Mouse (Mus musculus) v-Abl transformed pro-B cells (cell line): ENCODE data around the gene Wnt5b.

Experiments
- in situ Hi-C, 2 experiments: fragments of 400-800 bp; cut with MboI; formaldehyde crosslinking; loops; one replicate each; pipeline ENCODE4 v1.15.1; 2025; ENCODE audit not compliant: unreplicated experiment in 2 of 2

Gene Wnt5b

DNA sequence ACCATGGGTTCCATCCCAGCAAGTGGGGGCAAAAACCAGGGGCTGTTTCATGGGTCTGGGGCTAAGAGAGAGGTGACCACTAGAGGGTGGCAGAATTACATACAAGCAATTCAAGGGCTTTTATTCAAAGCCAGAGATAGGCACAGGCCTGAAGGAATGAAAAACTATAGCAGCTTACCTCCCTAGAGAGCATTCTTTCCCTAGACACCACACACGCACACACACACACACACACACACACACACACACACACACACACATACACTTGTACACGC, 76.4 kb downstream of the Wnt5b start:
- in situ Hi-C loops = loop anchor here in 1 of 2 experiments (10.0 kb wide), 1 partner anchor 847 kb away; no protein-coding TSS in a partner anchor

DNA sequence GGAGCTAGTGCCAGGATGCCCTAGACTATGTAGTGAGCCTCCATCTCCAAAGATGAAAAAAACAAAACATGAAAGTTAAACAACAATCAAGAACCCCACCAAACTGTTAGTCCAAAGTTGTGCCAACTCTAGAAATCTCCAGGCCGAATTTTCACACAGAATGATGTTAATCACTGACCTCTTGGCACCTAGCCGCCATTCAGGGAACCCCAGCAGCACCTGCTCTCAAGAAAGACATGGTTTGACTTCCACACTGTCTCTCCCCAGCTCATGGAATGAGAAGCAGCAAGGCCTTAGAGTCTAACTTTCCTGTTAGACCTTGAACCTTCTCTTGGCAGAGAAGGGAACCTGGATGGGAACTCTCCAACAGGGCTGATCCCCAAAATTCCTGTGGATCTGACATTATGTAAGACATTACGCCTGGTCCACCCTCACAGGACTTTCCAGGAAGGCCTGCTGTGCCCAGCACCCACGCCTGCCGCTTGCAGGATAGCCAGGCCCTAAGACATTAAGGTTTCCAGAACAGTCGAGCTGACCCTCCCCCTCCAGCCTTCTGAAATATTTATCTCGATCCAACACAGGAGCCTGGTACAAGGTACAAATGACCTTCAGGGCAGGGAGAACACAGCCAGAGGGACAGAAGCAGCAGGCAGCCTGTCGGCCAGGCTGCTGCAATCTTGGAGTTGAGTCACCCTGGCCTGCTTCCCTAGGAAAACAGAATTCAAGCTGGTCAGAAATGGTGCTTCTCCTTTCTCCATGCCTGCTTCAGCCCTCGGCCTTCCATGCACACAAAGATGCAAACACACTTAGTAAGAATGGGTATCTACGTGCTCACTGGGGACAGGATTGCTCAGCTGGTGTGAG, 77.0 kb downstream of the Wnt5b start:
- in situ Hi-C loops = loop anchor here in 1 of 2 experiments (10.0 kb wide), 1 partner anchor 848 kb away; no protein-coding TSS in a partner anchor

DNA sequence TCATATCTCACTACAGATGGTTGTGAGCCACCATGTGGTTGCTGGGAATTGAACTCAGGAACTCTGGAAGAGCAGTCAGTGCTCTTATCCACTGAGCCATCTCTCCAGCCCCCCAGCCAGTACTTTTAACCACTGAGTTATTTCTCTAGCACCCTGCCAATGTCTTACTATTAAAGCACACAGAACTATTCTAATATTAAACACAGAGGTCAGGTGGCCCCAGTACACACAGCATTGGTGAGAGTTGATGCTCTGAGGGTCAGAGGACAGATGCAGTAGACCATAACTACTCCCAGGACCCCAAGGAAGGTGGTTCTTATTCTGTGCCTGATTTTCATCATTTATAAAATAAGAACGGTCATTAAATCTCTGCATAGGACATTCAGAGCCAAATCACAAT, 78.0 kb downstream of the Wnt5b start:
- in situ Hi-C loops = loop anchor here in 1 of 2 experiments (10.0 kb wide), 1 partner anchor 849 kb away; no protein-coding TSS in a partner anchor

DNA sequence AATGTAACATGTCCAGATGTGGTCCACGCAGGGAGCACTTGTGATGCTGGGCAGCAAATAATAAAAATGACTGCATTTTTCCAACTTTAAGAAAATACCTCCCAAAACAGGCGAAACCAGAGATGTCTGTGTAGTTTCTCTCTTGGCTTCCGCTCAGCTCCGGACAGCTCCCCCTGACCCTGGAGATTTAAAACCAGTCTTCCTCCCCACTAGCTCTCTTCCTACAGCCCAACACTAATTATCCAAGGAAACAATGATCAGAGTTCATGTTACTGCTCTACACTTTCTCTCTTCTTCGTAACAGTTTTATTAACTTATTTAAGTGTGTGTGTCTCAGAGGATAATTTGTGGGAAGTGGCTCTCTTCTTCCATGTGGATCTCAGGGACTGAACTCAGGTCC, 83.8 kb downstream of the Wnt5b start:
- in situ Hi-C loops = loop anchor here in 1 of 2 experiments (10.0 kb wide), 1 partner anchor 854 kb away; no protein-coding TSS in a partner anchor

DNA sequence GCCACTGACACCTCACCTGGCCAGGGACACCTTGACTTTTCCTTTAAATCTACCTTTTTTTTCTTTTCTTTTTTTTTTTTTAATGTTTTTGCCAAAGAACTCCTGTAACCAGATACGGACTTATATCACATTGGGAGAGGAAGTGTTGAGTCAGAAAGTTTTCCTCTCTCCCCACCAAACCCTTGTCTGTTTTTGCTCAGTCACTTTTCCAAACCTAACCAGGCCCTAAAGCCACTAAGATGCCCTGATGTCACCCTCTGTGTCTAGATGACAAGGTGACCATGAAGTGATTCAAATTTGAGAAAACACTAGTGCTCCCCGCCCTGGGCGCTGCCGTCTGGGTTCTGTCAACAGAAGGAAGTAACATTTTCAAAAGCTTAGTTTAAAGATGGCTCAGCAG, 85.1 kb downstream of the Wnt5b start:
- in situ Hi-C loops = loop anchor here in 1 of 2 experiments (10.0 kb wide), 1 partner anchor 866 kb away; no protein-coding TSS in a partner anchor

DNA sequence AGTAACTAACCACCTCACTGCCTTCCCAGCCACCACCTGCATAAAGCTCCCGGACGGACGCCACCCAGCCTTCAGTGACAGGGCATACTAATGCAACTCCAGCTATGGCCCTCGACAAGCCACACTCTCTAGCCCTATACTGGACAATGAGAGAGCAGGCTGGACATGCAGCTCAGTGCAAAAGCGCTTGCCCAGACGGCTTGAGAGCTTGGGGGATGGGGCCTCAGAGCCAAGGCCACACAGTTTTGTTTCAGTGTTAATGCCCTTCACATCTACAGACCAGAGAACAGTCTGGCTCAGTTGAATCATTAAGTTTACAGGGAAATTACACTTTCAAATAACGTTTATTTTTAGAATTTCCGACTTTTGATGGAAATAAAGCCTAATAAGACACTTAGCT, 86.0 kb downstream of the Wnt5b start:
- in situ Hi-C loops = loop anchor here in 1 of 2 experiments (10.0 kb wide), 1 partner anchor 867 kb away; no protein-coding TSS in a partner anchor

DNA sequence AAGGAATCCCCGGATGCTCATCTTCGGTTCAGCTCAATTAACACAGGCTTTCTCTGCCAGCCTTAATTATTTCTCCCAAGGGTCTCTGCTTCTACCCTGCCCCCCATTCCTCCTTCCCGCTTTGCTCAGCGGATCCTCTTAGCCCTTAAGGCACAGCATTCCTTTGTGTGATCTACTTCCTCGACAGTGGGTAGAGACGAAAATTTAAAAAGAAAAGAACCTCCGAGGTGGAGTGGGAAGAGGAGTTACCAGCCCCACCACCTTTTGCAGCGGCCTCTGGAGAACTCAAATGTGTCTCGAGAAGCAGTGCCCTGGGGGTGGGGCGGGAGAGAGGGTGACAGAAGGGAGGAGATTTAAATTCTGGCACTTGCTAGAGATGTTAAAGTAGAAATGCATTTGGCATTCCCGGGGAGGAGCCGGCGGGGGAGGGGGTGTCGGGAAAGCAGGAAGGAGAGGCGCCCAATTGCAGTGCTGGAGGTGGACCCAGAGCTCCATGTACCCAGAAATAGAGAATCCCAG, 92.1 kb downstream of the Wnt5b start:
- in situ Hi-C loops = loop anchor here in 1 of 2 experiments (10.0 kb wide), 1 partner anchor 873 kb away; no protein-coding TSS in a partner anchor

DNA sequence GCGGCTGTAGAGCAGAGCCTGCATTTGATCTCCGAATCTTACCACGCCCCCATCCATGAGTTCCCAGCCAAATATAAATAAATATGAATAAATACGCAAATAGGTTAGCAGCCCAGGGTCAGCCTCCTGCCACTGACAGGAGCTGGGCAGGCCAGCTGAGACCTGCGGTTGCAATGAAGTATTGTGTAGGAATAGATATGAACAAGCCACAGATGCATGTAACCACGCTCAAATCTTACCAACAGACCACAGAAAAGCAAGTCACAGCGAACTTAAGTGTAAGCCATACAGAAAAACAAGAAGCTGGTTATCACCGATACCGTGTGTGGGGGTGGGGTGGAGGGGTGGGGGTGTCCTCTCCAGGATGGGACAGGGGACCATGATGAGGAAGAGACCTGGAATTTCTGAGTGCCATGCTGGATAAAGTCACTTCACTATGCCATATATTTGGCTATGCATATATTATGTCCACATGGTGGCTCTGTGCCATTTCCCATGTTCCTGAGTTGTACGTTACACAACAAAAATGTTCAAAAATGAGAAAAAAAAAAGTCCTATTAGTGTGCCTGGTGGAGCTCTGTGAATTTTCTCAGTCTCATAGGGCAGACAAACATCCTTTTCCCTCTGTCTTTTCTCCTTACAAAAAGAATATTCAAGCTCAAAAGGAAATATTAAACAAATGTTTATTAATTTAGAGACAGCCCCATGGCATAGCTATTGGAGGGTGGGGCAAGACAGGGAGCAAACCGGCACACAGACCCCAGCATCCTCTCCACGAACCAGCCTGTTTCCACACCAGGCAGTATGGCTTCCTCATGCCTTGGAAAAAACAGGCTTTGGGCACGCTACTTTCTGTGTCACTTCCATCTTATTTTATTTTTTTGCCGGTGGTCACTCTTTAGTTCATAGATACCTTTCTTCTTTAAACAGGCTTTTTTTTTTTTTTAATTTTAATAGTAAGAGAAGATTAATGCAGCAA, 92.9 kb downstream of the Wnt5b start:
- in situ Hi-C loops = loop anchor here in 1 of 2 experiments (10.0 kb wide), 1 partner anchor 874 kb away; no protein-coding TSS in a partner anchor

DNA sequence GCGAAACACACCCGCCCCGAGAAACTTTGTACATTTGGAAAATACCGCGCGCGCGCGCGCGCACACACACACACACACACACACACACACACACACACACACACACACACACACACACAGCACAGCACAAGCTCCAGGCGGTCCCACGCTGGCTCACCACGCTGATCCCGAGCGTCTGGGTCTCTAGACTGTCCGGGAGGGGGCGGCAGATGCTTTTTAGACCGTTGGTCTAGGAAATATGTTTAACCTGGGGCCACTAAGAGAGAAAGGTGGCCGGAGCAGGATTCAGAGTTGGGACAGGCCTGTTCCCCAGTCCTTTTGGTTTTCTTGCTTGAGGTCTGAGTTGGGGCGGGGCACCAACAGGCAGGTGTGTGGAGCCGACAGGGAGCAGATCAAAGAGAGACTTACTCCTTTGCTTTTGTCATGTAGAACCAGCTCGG, 95.1 kb downstream of the Wnt5b start:
- in situ Hi-C loops = loop anchor here (10.0 to 25.0 kb wide), 5 partner anchors 512 to 1262 kb away; partner anchors contain the start of genes Bms1 (in 2 of the 2), Ankrd26 (in 1 of the 2) and Ret (in 1 of the 2)

DNA sequence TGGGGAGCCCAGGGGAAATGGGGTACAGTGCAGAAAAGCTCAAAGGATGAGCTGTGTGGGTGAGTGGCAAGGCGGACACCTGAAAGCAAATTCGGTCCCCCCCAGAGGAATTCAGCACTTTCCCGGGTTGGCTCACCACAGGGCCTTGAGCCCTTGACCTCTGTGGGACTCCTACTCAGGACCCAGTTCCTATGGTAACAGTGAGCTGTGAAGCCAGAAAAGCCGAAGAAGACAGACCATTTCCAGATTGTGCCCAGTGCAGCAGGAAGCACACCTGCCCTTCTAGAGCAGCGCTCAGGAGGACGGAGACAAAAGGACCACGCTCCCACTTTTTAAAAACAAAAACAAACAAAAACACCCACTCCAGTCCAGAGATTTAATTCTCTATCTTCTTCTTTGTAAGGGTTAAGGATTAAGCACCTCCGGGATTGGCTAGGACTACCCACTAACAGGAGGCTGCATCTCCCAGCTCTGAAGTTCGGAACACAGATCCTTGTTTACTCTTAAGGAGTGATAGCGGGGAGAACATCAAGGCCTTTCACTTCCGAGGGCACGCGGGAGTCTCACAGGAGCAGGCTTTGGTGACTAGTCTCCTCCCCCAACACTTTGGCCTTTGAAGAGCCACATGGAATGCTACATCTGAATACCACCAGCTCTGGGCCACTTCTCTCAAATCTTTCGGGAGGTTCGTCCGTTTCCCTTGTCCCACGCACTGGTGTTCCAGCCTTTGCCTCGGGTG, 95.7 kb downstream of the Wnt5b start:
- in situ Hi-C loops = loop anchor here (10.0 to 25.0 kb wide), 5 partner anchors 511 to 1261 kb away; partner anchors contain the start of genes Bms1 (in 2 of the 2), Ankrd26 (in 1 of the 2) and Ret (in 1 of the 2)

DNA sequence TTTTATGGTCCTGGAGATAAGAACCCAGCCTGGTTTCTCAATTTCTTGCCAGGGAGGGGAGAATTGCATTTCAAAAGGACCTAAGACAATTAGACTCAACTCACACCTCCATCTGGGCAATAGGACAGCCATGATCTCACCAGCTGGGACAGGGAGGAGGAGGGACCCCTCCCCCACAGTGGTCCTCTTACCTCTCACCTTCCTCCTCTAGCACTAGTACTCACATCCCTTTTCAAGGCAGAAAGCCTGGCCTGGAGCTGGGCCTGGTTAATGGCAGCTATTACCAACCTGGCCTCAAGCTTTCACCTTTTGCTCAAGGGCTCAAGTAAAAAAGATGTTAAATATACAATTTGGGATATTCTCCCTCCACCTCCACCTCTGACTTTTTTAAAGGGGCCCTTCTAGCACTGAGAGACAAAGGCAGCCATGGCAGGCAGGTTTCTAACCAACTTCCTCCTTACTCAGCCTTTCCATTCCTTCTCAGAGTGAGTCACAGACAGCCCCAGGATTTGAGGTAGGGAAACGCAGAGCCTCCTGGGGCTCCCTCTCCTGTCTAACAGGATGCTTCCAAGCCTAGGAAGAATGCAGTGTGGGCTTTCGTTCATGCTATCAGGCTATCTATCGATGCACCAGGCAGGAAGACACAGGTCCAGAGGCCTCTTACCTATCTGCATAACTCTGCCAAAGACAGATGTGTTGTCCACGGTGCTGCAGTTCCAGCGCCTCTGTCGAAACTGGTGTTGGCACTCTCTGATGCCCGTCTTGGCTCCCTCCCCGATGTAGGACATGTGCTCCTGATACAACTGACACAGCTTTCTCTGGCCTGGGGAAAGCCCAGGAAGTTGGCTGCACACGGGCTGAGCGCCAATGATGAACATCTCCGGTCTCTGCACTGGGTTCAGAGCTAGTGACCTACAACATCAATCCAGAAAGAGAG, 98.2 kb downstream of the Wnt5b start:
- in situ Hi-C loops = loop anchor here (10.0 to 25.0 kb wide), 5 partner anchors 509 to 1259 kb away; partner anchors contain the start of genes Bms1 (in 2 of the 2), Ankrd26 (in 1 of the 2) and Ret (in 1 of the 2)

DNA sequence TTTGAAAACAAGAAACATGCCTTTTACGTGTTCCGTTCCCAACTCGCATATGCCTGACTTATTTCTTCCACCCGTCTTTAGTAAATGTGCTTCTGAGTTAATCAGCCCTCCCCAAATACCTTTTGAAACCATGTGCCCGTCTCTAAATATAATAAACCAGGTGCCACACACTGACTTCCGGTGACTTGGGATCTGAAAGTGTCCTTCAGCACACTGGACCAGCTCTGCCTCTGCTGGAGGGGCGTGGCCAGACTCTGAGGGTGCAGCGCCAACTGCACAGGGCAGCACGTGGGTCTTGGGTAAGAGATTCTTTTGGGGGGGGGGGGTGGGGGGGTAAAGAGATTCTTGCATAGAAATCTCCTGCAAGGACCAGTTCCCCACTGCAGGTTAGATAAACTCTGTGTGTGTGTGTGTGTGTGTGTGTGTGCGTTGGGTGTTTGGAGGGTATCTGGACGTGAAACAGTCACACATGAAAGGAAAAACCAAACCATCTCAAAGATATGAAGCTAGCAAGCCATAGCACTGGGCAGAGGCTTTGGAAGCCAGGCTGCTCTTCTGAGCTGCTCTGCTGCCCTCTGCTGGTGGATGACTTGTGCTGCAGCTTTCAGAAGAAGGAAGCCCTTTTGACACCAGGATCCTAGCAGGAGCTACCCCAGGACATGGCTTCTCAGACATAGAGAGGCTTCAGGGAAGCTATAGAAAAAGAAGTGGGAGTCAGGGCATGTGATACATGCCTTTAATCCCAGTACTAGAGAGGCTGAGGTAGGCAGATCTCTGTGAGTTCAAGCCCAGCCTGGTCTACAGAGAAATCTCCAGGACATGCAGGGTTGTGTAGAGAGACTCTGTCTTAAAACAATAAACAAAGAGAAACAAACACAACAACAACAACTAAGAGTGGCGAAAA, 100.2 kb downstream of the Wnt5b start:
- in situ Hi-C loops = loop anchor here (10.0 to 25.0 kb wide), 5 partner anchors 507 to 1257 kb away; partner anchors contain the start of genes Bms1 (in 2 of the 2), Ankrd26 (in 1 of the 2) and Ret (in 1 of the 2)

DNA sequence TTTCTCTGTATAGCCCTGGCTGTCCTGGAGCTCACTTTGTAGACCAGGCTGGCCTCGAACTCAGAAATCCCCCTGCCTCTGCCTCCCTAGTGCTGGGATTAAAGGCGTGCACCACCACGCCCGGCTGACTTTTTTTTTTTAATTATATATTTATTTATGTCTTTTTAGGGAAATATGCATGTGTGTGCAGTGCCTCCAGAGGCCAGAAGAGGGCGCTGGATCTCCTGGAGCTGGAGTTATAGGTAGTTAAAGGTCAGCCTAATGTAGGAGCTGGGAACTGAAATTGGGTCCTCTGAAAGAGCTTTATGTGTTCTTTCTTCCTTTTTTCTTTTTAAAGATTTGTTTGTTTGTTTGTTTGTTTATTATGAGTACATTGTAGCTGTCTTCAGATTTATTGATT, 101.4 kb downstream of the Wnt5b start:
- in situ Hi-C loops = loop anchor here (10.0 to 25.0 kb wide), 5 partner anchors 505 to 1255 kb away; partner anchors contain the start of genes Bms1 (in 2 of the 2), Ankrd26 (in 1 of the 2) and Ret (in 1 of the 2)

DNA sequence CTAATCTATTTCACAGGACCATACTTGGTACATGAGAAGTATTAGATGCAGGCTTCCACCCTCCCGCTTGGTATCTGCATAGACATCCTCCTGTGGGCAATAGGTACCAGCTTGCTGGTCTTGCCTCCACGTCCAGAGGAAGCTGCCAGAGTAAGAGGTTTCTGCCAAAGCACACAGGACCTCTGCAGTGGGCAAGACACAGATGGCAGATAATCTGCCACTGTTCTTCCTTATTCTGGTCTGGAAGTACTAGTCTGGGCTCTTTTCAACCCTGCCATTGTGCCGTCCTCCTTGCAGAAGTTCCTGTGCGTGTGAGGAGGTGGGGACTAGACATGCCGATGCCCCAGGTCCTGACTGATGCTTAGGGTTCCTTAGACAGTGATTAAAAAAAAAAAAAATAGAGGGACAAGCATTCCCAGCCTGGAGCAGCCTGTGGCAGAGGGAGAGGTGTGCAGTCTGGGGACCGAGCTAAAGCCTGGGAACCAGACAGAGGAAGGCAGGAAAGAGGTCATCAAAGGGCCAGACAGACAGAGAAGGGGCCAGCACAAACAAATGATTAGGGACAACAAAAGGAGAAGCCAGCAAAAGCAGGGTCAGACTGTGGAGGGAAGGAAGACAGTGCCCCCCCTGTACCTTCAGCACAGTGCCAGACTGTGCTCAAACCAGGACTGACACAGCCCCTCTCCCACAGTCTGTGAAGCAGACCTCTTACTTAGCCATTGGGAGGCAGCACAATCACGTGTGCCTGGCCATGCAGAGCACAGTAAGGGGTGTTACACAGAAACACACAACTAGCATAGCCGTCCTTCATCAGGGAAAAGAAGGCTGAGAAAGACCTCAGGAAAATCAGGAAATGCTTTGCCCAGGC, 106.0 kb downstream of the Wnt5b start:
- in situ Hi-C loops = loop anchor here (10.0 to 25.0 kb wide), 5 partner anchors 501 to 1251 kb away; partner anchors contain the start of genes Bms1 (in 2 of the 2), Ankrd26 (in 1 of the 2) and Ret (in 1 of the 2)

DNA sequence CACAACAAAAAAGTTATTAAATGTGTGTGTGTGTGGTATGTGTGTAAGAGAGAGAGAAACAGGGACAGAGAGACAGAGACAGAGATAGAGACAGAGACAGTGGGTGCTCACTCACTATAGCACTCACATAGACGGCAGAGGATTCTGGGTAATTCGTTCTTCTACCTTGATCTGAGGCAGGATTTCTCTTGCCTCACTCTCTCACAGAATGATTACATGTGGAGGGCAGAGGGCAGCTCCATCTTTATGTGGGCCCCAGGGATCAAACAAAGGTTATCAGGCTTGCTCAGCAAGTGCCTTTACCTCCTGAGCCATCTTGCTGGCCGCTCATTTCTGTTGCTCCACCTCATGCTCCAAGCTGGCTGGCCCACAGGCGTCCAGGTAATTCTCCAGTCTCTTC, 109.8 kb downstream of the Wnt5b start:
- in situ Hi-C loops = loop anchor here (5.0 to 25.0 kb wide), 6 partner anchors 307 to 1247 kb away; partner anchors contain the start of genes Bms1 (in 2 of the 2), Ankrd26 (in 1 of the 2) and Ret (in 1 of the 2)
